Mouse (Mus musculus): ENCODE measurements around the gene Hace1.

The Hace1 gene

DNA sequence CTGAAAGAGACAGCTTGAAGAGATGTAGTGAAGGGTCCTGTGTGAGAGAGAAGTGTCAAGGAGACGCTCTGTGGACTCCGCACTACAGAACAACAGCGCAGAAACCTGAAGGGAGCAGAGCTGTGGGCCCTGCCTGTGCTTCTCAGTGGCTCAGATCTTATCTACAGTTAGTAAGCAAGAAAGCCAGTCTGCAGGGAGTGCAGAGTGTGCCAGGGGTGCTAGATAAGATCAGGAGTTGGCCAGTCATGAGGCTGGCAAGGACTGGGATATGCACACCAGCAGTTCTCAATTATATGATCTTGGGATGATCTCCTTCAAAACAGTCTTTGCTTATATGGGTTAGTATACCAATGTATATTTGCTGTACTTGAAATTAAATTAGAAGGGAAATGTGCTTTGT is 121.3 kb downstream of the Hace1 start:
- no peak for ATAC-seq (ENCODE audit: low TSS enrichment)

- ATAC-seq (ENCODE audit: low TSS enrichment): no peak
These were observed 129.2 kb downstream of the Hace1 start for GRCm38 (mm10) chr10:45706849-45707248.

GRCm38 (mm10) chr10:45710848-45711247 is 133.2 kb downstream of the Hace1 start:
- no peak for ATAC-seq (ENCODE audit: low TSS enrichment)

- no peak for ATAC-seq (ENCODE audit: low TSS enrichment)
These were observed 133.7 kb downstream of the Hace1 start for GRCm38 (mm10) chr10:45711348-45711747.
